Mouse (Mus musculus): ENCODE measurements around the gene Supv3l1.
"Not testable (repeated sequence)": the region's sequence is repeated elsewhere in the genome, so short reads cannot be mapped to it uniquely, and the experiment has no call there.

Gene Supv3l1

DNA sequence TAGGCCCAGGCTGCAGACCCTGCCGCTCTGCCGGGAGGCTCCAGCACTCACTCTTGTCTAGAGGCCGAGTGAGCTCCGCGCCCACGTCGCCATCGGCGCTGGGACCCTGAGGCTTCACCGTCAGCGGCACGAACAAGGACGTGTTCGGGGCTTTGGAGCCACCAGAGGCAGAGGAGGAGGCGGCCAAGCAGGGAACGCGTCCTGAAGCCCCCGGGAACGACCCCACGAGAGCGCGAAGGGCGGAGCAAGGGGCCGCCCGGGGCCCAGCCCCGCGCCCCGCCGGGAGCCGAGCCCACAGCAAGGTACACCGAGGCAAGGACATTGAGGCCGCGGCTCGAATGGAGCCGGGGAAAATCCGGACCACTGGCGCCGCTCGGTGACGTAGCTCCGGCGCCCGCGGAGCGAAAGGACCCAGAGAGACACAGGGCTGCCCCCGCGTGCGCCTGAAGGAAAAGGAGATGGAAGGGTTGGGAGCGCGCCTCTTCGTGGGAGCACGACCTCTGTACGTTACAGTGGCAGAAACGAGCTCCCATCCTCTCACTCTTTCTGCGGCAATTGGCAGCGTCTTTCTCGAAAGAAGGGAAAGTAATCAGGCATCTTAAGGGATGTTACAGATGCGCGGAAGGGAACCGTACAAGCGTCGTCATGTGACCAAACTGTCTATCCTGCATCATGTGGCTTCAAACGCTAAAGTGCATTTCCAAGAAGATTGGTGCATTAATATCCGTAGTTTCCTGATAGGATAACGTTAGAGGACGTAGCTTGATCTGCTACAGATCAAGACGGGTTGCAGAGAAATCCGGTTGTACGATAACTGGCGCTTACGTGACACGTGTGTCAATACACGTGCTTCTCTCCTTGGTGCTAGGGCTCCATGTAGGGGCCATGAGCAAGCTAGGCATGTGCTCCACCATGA is at the start of gene Supv3l1, which contains the start of gene 4930507D05Rik:
Gene Supv3l1 (minus strand): TSS at position 375 of the 916 bp plus-strand sequence.
Gene 4930507D05Rik (plus strand): TSS at position 126 of the 916 bp plus-strand sequence.
- in situ Hi-C loops (cut with MboI; ENCODE audit: low pct_unique_long_range_greater_than_20kb in 1 of 2, low sequenced_read_pairs in 2 of 2, unreplicated experiment in 1 of 2) = no loop called here

DNA sequence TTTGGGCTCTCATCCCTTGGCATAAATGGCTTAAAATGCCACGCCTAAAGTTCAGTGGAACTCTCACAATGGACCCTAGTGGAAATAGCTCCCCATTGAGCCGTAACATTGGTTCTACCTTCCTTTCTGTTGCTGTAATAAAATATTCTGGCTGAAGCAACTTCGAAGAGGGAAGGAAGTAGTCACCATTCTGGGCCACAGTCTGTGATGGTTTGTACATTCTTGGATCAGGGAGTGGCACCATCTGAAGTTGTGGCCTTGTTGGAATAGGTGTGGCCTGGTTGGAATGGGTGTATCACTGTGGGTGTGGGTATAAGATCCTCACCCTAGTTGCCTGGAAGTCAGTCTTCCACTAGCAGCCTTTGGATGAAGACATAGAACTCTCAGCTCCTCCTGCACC is 42.1 kb upstream of the Supv3l1 start:
- in situ Hi-C loops (cut with MboI; ENCODE audit: low pct_unique_long_range_greater_than_20kb in 1 of 2, low sequenced_read_pairs in 2 of 2, unreplicated experiment in 1 of 2) = not testable (repeated sequence)

DNA sequence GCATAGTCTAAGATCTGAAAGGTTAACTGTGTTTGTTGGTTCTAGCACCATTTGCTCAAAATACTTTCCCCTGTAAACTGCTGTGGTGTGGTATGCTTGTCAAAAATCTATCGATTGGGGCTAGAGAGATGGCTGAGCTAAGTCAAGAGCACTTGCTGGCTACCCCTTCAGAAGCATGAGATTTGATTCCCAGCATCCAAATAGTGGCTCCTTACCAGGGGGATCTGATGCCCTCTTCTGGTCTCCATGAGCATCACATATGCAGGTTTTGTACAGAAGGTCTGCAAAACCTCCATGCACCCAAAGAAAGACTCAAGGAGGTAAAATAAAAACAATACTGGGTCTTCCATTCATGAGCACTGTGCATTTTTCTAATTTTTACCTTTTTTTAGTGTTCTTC is 38.7 kb upstream of the Supv3l1 start:
- in situ Hi-C loops (cut with MboI; ENCODE audit: low pct_unique_long_range_greater_than_20kb in 1 of 2, low sequenced_read_pairs in 2 of 2, unreplicated experiment in 1 of 2) = no loop called here

DNA sequence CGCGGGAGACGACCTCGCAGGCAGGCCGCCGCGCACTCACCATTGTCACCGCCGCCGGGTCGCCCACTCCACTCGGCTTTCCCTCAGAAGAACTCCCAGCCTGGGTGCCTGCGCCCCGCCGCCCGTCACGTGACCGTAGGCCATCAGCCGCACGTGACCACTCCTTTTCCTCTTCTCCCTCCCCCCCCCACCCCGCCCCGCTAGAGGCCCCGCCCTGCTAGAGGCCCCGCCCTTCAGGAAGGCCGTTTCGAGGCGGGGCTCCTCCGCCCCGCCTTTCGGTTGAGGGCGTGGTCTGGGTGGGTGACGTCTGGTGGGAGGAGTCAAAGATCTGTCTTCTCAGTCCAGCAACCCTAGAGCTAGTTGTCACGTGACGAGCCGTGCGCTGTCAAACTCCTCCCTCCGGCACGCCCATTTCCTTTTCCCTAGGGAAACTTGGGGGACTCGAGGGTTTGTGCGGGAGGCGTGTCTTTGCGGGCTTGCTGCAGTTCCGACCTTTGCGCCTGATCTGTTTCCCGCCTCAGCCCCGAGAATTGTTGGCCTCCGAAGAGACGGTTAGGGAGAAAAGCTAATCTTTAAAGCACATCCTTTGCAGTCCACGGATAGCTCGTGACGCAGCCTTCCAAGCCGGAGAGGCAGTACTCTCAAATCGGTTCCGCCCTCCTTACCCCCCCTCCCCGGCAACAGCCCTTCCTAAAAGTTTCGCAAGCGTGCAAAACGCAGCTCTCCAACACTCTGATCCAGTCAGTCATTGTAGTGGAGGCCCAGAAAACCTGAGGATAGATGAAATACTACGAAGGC is 37.3 kb upstream of the Supv3l1 start, which contains the start of gene Vps26a:
Gene Vps26a (minus strand): TSS at position 188 of the 798 bp plus-strand sequence.
- in situ Hi-C loops (cut with MboI; ENCODE audit: low pct_unique_long_range_greater_than_20kb in 1 of 2, low sequenced_read_pairs in 2 of 2, unreplicated experiment in 1 of 2) = no loop called here

DNA sequence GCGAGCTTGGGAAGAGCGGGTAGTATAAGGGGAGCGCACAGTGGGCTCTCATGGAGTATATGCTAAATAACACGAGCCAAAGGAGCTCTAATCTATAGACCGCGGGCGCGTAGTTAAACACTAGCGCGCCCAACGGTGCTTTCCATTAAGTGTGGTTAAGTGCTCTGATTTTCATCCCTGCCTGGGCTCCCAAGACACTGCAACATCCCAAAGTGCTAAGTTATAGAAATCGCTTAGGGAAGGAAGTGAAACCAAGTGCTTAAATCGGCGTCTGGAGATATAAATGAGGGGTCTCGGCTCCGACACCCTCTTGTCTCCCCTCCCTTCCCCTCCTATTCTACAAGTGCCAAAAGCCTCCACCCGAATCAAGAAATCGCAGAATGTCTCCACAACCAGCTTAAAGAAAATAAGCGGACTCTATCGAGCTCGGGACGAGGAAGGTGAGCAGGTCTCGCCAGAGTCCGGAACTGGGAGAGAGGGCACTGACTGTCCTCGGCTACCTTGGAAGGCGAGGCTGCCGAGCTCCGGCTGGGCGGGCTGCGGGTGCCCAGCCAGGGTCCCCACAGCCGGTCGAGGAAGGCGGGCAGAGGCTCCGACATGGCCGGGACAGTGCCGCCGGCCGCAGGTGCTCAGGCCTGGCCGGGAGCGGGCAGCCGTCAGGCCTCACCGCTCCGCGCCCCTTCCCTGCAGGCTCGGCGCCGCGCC is 36.5 kb upstream of the Supv3l1 start:
- in situ Hi-C loops (cut with MboI; ENCODE audit: low pct_unique_long_range_greater_than_20kb in 1 of 2, low sequenced_read_pairs in 2 of 2, unreplicated experiment in 1 of 2) = no loop called here

DNA sequence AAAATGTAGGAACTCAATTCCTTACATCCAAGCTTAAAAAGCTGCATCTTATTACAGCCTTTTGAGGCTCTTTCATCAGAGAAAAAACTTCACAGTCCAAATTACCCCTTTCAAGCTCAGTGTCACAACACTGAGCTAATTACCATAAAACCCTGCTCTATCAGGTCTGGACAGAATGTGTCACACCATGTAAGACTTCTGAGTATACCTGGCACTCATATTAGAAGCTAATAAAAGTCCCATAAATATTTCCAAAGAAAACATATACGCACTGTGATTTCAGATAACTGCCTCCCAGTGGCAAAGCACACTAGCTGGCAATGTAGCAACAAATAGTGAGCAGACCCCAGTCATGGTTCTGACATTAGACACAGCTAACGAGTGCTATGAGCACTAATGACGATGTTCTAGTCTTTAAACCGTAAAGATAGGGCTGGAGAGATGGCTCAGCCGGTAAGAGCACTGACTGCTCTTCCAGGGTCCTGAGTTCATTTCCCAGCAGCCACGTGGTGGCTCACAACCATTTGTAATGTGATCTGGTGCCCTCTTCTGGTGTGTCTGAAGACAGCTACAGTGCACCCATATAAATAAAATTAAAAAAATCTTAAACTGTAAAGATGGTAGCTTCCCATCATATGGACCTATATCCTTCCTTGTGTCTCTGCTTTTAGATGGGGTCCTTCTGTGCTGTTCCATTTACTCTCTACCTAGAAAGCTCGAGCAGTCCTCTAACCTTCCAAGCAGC is 31.7 kb upstream of the Supv3l1 start:
- in situ Hi-C loops (cut with MboI; ENCODE audit: low pct_unique_long_range_greater_than_20kb in 1 of 2, low sequenced_read_pairs in 2 of 2, unreplicated experiment in 1 of 2) = no loop called here

DNA sequence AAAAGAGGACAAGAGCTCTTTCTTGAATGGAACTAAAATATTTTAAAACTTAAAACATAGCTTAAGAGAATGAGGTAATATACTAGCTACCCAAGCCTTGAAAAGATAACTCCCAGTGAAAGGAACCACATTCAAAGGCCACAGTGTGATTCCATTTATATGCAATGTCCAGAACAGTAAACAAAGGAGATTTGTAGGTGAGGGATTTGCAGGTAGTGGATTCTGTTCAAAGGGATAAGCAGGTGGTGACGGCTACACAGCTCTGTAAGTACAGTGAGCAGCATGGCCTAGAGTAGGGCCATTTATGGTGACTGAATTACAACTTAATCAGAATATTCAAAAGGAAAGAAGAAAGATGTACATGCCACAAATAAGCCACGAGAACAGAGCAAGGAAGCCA is 27.4 kb upstream of the Supv3l1 start:
- in situ Hi-C loops (cut with MboI; ENCODE audit: low pct_unique_long_range_greater_than_20kb in 1 of 2, low sequenced_read_pairs in 2 of 2, unreplicated experiment in 1 of 2) = no loop called here

DNA sequence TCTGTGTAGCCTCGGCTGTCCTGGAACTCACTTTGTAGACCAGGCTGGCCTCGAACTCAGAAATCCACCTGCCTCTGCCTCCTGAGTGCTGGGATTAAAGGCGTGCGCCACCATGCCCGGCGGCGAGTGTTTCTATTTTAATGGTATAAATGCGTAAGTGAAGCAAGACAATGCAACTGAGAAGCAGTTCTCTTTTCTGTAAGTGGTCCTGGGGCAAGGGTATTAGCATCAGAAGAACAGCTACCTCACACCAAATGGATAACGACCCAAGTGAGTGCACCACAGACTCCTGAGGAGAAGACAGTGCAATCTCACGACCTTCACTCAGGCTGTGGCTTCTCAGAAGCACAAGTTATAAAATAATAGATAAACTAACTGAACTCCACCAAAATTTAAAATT is 25.4 kb upstream of the Supv3l1 start:
- in situ Hi-C loops (cut with MboI; ENCODE audit: low pct_unique_long_range_greater_than_20kb in 1 of 2, low sequenced_read_pairs in 2 of 2, unreplicated experiment in 1 of 2) = no loop called here

DNA sequence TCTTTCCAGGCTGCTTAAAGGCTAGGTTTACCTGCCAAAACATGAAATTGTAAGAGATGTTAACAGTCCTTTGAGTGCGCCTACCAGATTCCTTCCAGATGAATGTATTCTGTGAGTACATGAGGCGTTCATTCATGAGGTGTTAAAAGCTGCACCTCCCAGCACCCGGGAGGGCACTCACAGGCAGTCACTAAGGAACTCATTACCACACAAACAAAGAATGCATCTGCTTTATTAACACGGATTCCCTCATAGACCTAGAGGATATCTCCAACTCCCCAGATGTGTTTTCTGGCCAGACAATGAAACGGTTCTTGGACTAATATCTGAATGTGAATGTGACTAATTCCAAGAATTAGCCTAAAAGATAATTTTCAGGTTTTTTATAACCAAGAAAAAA is 21.6 kb upstream of the Supv3l1 start:
- in situ Hi-C loops (cut with MboI; ENCODE audit: low pct_unique_long_range_greater_than_20kb in 1 of 2, low sequenced_read_pairs in 2 of 2, unreplicated experiment in 1 of 2) = no loop called here

DNA sequence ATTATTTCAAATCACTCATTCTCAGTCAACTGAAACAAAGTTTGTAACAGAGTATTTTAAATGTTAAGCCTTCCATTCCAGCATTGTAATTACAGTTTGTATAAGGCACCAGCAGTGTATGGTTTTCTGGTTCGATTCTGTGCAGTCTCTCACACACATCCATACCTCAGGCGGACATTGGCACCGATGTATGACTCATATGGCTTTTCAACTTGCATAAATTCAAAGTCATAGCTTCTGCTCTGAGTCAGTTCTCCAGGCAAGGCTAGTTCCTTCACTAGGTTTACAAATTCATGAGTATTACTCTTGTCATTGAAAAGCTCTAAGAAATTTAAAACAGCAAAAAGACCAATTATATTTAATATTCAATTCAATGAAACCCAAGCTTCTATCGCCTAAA is 20.2 kb upstream of the Supv3l1 start:
- in situ Hi-C loops (cut with MboI; ENCODE audit: low pct_unique_long_range_greater_than_20kb in 1 of 2, low sequenced_read_pairs in 2 of 2, unreplicated experiment in 1 of 2) = no loop called here

DNA sequence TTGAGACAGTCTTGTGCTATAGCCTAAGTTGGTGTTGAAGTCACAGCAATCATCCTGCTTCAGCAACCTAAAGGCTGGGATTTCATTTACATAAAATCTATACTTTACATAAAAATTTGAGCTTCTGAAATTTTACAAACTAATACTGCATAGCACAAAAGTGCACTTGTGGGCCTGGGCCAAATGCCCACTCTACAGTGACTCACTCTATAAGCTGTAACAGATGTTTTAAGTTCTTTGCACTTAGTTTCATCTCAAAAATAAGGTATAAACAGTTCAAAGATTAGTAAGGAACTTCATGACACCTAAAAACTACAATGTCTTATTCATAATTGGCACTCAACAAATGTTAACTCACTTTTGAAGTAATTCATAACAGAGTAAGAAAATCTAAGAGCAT is 11.8 kb upstream of the Supv3l1 start:
- in situ Hi-C loops (cut with MboI; ENCODE audit: low pct_unique_long_range_greater_than_20kb in 1 of 2, low sequenced_read_pairs in 2 of 2, unreplicated experiment in 1 of 2) = no loop called here

DNA sequence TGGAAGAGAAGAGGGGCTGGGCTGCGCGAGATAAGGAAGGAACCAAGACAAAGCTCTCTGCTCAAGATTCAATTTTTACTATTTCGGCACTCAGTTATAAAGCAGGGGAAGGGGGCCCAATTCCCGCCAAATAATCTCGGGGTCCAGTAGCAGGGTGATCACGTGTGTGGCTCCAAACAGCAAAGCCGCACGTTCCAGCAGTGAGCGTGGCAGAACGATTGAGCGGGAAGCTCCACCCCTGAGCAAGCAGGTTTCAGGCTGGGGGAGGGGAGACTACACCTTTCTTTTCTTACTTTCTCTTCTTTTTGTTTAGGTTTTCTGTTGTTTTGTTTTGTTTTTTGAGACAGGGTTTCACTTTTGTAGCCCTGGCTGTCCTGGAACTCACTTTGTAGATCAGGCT is 2.5 kb upstream of the Supv3l1 start:
- in situ Hi-C loops (cut with MboI; ENCODE audit: low pct_unique_long_range_greater_than_20kb in 1 of 2, low sequenced_read_pairs in 2 of 2, unreplicated experiment in 1 of 2) = not testable (repeated sequence)

DNA sequence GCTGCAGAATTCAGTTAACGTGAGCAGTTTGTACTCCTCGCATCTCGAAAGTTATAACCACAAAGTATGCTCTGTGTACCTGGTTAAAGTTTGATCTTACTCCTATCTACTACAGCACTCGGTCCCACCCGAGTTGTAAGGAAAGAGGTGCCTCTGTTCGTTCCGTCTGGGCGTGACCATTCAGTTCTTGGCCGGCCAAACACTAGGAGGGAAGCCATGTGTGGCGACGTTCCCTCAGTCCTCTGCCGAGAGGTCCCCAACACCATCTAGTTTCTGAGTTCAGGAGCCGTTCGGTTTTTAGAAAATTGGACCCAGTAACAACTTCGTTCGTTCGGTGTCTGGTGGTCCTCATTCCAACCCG is 722 bp upstream of the Supv3l1 start:
- in situ Hi-C loops (cut with MboI; ENCODE audit: low pct_unique_long_range_greater_than_20kb in 1 of 2, low sequenced_read_pairs in 2 of 2, unreplicated experiment in 1 of 2) = no loop called here

DNA sequence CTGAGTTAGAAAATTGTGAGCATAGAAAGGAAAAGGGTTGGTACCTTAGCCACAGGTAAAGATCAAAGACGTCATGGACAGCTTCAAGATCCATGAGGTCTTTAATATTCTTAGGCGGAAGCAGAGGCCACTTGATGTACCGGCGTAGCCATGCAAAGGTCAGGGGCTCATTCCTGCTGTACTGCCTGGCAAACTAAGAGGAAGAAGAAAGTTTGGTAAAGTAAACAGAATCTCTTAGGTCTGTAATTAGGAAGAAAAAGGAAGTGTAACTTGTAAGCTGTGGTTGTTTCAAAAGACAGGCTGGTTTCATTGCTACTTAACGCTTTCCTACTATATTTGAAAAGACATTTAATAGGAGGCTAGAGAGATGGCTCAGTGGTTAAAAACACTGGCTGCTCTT is 19.1 kb downstream of the Supv3l1 start:
- in situ Hi-C loops (cut with MboI; ENCODE audit: low pct_unique_long_range_greater_than_20kb in 1 of 2, low sequenced_read_pairs in 2 of 2, unreplicated experiment in 1 of 2) = no loop called here

DNA sequence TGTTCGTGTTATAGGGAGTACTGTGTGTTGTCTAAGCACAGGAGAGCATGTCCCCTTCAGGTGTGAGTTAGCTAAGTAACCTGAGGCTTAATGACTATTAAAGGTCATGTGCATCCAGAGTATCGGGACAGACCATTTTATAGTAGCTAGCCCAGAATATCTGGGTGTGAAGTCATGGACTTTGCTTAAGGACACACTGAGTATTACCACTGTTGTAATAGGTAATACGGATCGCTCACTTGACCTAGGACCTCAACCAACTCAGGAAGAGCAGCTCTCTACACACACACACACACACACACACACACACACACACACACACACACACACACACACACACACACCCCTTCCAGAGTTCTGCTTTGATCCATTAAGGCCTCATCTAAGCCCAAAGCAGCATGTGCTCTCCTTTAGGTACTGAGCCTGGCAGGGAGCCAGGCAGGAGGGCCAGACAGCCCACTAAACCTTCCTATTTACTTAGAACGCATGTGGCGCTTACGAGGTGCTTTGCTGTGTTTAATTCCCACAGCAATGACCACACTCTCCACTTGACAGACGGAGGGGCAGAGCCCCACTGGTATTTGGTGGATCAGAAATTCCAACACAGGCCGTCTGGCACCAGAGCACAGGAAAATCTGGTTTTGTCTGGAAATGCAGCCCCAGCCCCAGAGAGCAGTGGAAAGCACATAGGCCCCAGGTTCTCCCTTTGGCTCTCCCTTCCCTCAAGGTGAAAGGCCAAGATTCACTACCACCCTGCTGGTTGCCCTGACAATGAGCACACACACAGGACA is 24.3 kb downstream of the Supv3l1 start:
- in situ Hi-C loops (cut with MboI; ENCODE audit: low pct_unique_long_range_greater_than_20kb in 1 of 2, low sequenced_read_pairs in 2 of 2, unreplicated experiment in 1 of 2) = no loop called here

DNA sequence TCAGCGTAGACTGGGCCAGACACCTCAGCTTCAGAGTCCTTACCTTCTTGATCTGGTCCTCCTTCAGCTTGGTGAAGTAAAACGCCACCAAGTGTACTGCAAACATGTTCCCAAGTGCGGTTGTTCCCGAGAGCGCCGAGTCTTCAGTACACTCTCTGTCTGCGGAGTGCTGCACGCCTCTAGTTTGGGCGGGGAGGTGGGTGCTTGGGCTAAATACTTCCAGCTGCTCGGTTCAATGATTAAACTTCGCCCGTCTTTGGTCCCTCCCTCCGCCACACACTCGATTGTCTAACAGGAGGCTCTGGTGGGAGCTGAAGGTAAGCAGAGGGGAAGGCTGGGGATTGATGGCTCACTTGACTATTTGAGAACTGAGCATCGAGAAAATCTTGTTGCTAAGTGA is 27.3 kb downstream of the Supv3l1 start, which contains the start of gene Hkdc1:
Gene Hkdc1 (minus strand): TSS at position 237 of the 400 bp plus-strand sequence.
- in situ Hi-C loops (cut with MboI; ENCODE audit: low pct_unique_long_range_greater_than_20kb in 1 of 2, low sequenced_read_pairs in 2 of 2, unreplicated experiment in 1 of 2) = no loop called here

DNA sequence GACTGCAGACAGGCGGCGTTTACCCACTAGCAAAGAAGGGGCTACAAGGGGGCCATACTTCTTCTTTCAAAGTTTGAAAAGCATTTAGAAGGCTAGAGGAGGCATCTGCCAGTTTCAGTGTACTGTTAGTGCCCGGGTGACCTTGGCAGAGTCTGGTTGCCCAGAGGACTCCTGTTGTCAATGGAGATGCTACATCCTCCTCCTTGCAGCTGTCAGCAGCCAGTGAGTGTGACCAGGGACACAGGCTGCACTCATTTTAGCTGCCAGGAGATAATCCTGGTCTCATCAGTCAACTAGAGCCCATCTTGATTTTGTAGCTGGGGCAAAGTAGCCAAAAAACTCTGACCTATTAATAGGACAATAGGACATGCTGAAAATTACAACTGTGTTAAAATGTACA is 28.4 kb downstream of the Supv3l1 start:
- in situ Hi-C loops (cut with MboI; ENCODE audit: low pct_unique_long_range_greater_than_20kb in 1 of 2, low sequenced_read_pairs in 2 of 2, unreplicated experiment in 1 of 2) = no loop called here

DNA sequence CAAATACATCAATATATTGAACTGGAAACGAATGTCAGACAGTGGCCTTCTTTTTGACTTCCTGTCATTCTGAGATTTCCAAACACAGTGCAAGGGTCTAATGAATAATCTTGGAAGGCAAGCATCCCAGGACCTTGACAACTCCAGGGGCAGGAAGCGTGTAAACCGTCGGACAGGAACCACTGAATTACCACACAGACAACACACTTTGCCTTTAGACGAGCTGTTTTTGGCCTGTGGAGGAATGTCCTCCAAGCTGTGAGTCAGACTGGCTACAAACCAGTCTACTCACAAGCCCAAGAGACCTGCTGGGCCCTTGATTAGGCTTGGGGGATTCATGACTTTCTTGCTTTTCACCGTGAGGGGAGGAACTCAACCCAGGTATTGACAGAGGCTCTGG is 29.1 kb downstream of the Supv3l1 start:
- in situ Hi-C loops (cut with MboI; ENCODE audit: low pct_unique_long_range_greater_than_20kb in 1 of 2, low sequenced_read_pairs in 2 of 2, unreplicated experiment in 1 of 2) = no loop called here

Measured in mouse embryonic stem cell (cell line).